Mouse (Mus musculus): ENCODE results near the gene Ets2.

DNA sequence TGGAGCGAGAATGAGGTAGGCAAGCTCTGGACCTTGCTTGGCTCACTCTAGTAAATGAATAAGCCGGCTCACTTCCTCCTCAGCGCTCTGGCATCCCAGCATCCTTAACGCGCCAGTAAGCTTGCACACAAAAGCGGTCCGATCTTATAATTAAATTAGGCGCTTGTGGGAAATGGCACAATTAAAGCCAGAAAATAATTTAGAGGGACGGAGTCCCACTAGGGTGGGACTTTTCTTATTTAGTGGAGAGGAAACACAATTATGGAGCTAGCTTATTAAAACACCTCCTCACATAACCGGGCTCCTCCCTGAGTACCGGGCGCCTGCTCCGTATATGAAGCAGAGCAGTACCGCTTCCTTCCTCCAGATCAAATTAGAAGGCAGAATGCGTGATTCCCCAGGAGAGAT is 47.7 kb upstream of the Ets2 start:
- no peak for TF ChIP-seq TAL1 (conservative IDR thresholded peaks at IDR 0.05; ENCODE audit: low read depth, low read length)
- no peak for TF ChIP-seq CTCF (IDR thresholded peaks at IDR 0.05; ENCODE audit: low read depth, low read length)
